Mouse (Mus musculus): ENCODE measurements around the gene 1700011L22Rik. TPM values are rescaled to one million over a fixed set of nuclear protein-coding genes. Genes with fewer than 3 reads are reported as not detected.

1700011L22Rik gene
- polyA plus RNA-seq, 1 experiment: not detected

- no peaks in the 10 kb centered on the region for H3K27me3 ChIP-seq (ENCODE audit: control insufficient read depth, insufficient read depth, low read length)
- H3K4me3 ChIP-seq (ENCODE audit: low read depth, low read length): no peak overlapping the region
- H3K27ac ChIP-seq (ENCODE audit: insufficient read depth, low read depth, low read length): no peak overlapping the region
- 32% methylated on average over 5 of the region's 5 CpGs for WGBS
- peaks cover 6% of the 10 kb centered on the region; the same call in 1 of the 2 replicates for H3K4me1 ChIP-seq (ENCODE audit: control insufficient read depth, insufficient read depth, insufficient read length, low read length)
- TF ChIP-seq CTCF (IDR thresholded peaks at IDR 0.05; ENCODE audit: extremely low read depth, insufficient read length, insufficient replicate concordance, low read depth, low read length) (no peak), POLR2A (IDR thresholded peaks at IDR 0.05; ENCODE audit: low read depth, low read length) (no peak)
- H3K36me3 ChIP-seq (ENCODE audit: control insufficient read depth, insufficient read depth, low read length): no peaks in the 10 kb centered on the region
Measured at GRCm38 (mm10) chr8:79289592-79289991, 41.2 kb upstream of the 1700011L22Rik start.

GRCm38 (mm10) chr8:79288681-79289080 lies 40.3 kb upstream of the 1700011L22Rik start:
- Histone ChIP-seq H3K27me3 (ENCODE audit: control insufficient read depth, insufficient read depth, low read length) (no peaks in the 10 kb centered on the region), H3K4me3 (ENCODE audit: low read depth, low read length) (no peak overlapping the region), H3K36me3 (ENCODE audit: control insufficient read depth, insufficient read depth, low read length) (0 out of 2 replicates have a peak, but pooled peaks cover 2% of the 10 kb centered on the region), H3K4me1 (ENCODE audit: control insufficient read depth, insufficient read depth, insufficient read length, low read length) (peaks cover 6% of the 10 kb centered on the region; the same call in 1 of the 2 replicates), H3K27ac (ENCODE audit: insufficient read depth, low read depth, low read length) (no peak overlapping the region)
- TF ChIP-seq POLR2A (IDR thresholded peaks at IDR 0.05; ENCODE audit: low read depth, low read length): no peak
- no peak for TF ChIP-seq CTCF (IDR thresholded peaks at IDR 0.05; ENCODE audit: extremely low read depth, insufficient read length, insufficient replicate concordance, low read depth, low read length)
- WGBS: 23% methylated on average over 2 of the region's 2 CpGs

- Histone ChIP-seq H3K27ac (ENCODE audit: insufficient read depth, low read depth, low read length) (no peak overlapping the region), H3K36me3 (ENCODE audit: control insufficient read depth, insufficient read depth, low read length) (peaks cover 4% of the 10 kb centered on the region), H3K27me3 (ENCODE audit: control insufficient read depth, insufficient read depth, low read length) (no peaks in the 10 kb centered on the region), H3K4me1 (ENCODE audit: control insufficient read depth, insufficient read depth, insufficient read length, low read length) (peaks cover 6% of the 10 kb centered on the region; the same call in 1 of the 2 replicates), H3K4me3 (ENCODE audit: low read depth, low read length) (no peak overlapping the region)
- TF ChIP-seq CTCF (IDR thresholded peaks at IDR 0.05; ENCODE audit: extremely low read depth, insufficient read length, insufficient replicate concordance, low read depth, low read length) (no peak), POLR2A (IDR thresholded peaks at IDR 0.05; ENCODE audit: low read depth, low read length) (no peak)
- WGBS: 92% methylated on average over 4 of the region's 4 CpGs
Measured at GRCm38 (mm10) chr8:79288250-79288649, 39.9 kb upstream of the 1700011L22Rik start.

GRCm38 (mm10) chr8:79286424-79286823 lies 38.1 kb upstream of the 1700011L22Rik start:
- peaks cover 6% of the 10 kb centered on the region; the same call in 1 of the 2 replicates for H3K4me1 ChIP-seq (ENCODE audit: control insufficient read depth, insufficient read depth, insufficient read length, low read length)
- peaks cover 5% of the 10 kb centered on the region for H3K36me3 ChIP-seq (ENCODE audit: control insufficient read depth, insufficient read depth, low read length)
- 48% methylated on average over 3 of the region's 3 CpGs for WGBS
- TF ChIP-seq POLR2A (IDR thresholded peaks at IDR 0.05; ENCODE audit: low read depth, low read length) (no peak), CTCF (IDR thresholded peaks at IDR 0.05; ENCODE audit: extremely low read depth, insufficient read length, insufficient replicate concordance, low read depth, low read length) (no peak)
- no peak overlapping the region for H3K27ac ChIP-seq (ENCODE audit: insufficient read depth, low read depth, low read length)
- H3K4me3 ChIP-seq (ENCODE audit: low read depth, low read length): no peak overlapping the region
- no peaks in the 10 kb centered on the region for H3K27me3 ChIP-seq (ENCODE audit: control insufficient read depth, insufficient read depth, low read length)

- WGBS: 93% methylated on average over 3 of the region's 3 CpGs
- TF ChIP-seq CTCF (IDR thresholded peaks at IDR 0.05; ENCODE audit: extremely low read depth, insufficient read length, insufficient replicate concordance, low read depth, low read length) (no peak), POLR2A (IDR thresholded peaks at IDR 0.05; ENCODE audit: low read depth, low read length) (no peak)
- H3K4me3 ChIP-seq (ENCODE audit: low read depth, low read length): no peak overlapping the region
Measured at GRCm38 (mm10) chr8:79284626-79285025, 36.3 kb upstream of the 1700011L22Rik start.

GRCm38 (mm10) chr8:79281376-79281890 lies 33.1 kb upstream of the 1700011L22Rik start:
- TF ChIP-seq POLR2A (IDR thresholded peaks at IDR 0.05; ENCODE audit: low read depth, low read length) (no peak), CTCF (IDR thresholded peaks at IDR 0.05; ENCODE audit: extremely low read depth, insufficient read length, insufficient replicate concordance, low read depth, low read length) (no peak)
- 84% methylated on average over 6 of the region's 6 CpGs for WGBS
- Histone ChIP-seq H3K4me1 (ENCODE audit: control insufficient read depth, insufficient read depth, insufficient read length, low read length) (peaks cover 3% of the 10 kb centered on the region; the same call in 1 of the 2 replicates), H3K27ac (ENCODE audit: insufficient read depth, low read depth, low read length) (no peak overlapping the region), H3K27me3 (ENCODE audit: control insufficient read depth, insufficient read depth, low read length) (no peaks in the 10 kb centered on the region), H3K36me3 (ENCODE audit: control insufficient read depth, insufficient read depth, low read length) (peaks cover 17% of the 10 kb centered on the region), H3K4me3 (ENCODE audit: low read depth, low read length) (no peak overlapping the region)

More at GRCm38 (mm10) chr8:79284626-79285025, 36.3 kb upstream of the 1700011L22Rik start:
- no peak overlapping the region for H3K27ac ChIP-seq (ENCODE audit: insufficient read depth, low read depth, low read length)
- peaks cover 6% of the 10 kb centered on the region; the same call in 1 of the 2 replicates for H3K4me1 ChIP-seq (ENCODE audit: control insufficient read depth, insufficient read depth, insufficient read length, low read length)
- H3K36me3 ChIP-seq (ENCODE audit: control insufficient read depth, insufficient read depth, low read length): peaks cover 13% of the 10 kb centered on the region
- H3K27me3 ChIP-seq (ENCODE audit: control insufficient read depth, insufficient read depth, low read length): no peaks in the 10 kb centered on the region

- H3K36me3 ChIP-seq (ENCODE audit: control insufficient read depth, insufficient read depth, low read length): peaks cover 25% of the 10 kb centered on the region
- TF ChIP-seq POLR2A (IDR thresholded peaks at IDR 0.05; ENCODE audit: low read depth, low read length) (no peak), CTCF (IDR thresholded peaks at IDR 0.05; ENCODE audit: extremely low read depth, insufficient read length, insufficient replicate concordance, low read depth, low read length) (no peak)
- no peak overlapping the region for H3K4me3 ChIP-seq (ENCODE audit: low read depth, low read length)
- no peaks in the 10 kb centered on the region for H3K27me3 ChIP-seq (ENCODE audit: control insufficient read depth, insufficient read depth, low read length)
- peaks cover 16% of the 10 kb centered on the region; the same call in 1 of the 2 replicates for H3K4me1 ChIP-seq (ENCODE audit: control insufficient read depth, insufficient read depth, insufficient read length, low read length)
- peak overlapping the region; percentile 17; the same call in 1 of the 2 replicates for H3K27ac ChIP-seq (ENCODE audit: insufficient read depth, low read depth, low read length)
- 72% methylated on average over 8 of the region's 8 CpGs for WGBS
Measured at GRCm38 (mm10) chr8:79277264-79277870, 29.0 kb upstream of the 1700011L22Rik start.

Measured in small intestine, adult 2 months (tissue).